Mouse (Mus musculus) midbrain, postnatal 0 days (tissue): ENCODE results near the gene Slc29a1. TPM values are rescaled to one million over a fixed set of nuclear protein-coding genes. Genes with fewer than 3 reads are reported as not detected.

ENCODE experiments used
- ATAC-seq: fragments of 200-750 bp; cut with Nextera tagmentation; 2 replicates; pipeline ENCODE4 v1.8.0; 2017; ENCODE audit warnings: moderate number of reproducible peaks, mild to moderate bottlenecking, moderate TSS enrichment, moderate library complexity; ENCODE audit not compliant: low FRiP score
- DNase-seq: peaks from one replicate; pipeline ENCODE4 v3.0.0-alpha.2; 2015; ENCODE audit warnings: low spot score
- H3K27ac ChIP-seq: fragments of 300-500 bp; sonication (generic); 2 replicates; pipeline ENCODE4 v1.5.1; 2014; ENCODE audit warnings: low read depth, mild to moderate bottlenecking, low read length, mixed read lengths
- H3K27me3 ChIP-seq: fragments of 300-500 bp; sonication (generic); 2 replicates; pipeline ENCODE4 v1.6.1; 2014; ENCODE audit warnings: low read length, control low read depth, mixed read lengths; ENCODE audit not compliant: insufficient read depth
- H3K36me3 ChIP-seq: fragments of 300-500 bp; sonication (generic); 2 replicates; pipeline ENCODE4 v1.6.1; 2014; ENCODE audit warnings: low read length, control low read depth, mixed read lengths; ENCODE audit not compliant: insufficient read depth
- H3K4me1 ChIP-seq: fragments of 300-500 bp; sonication (generic); 2 replicates; pipeline ENCODE4 v1.6.1; 2014; ENCODE audit warnings: mild to moderate bottlenecking, control low read depth, antibody characterized with exemption, low read length, mixed read lengths; ENCODE audit not compliant: insufficient read depth
- H3K4me2 ChIP-seq: fragments of 300-500 bp; sonication (generic); 2 replicates; pipeline ENCODE4 v1.6.1; 2014; ENCODE audit warnings: low read depth, mild to moderate bottlenecking, low read length, mixed read lengths; ENCODE audit not compliant: poor library complexity, severe bottlenecking
- H3K4me3 ChIP-seq: fragments of 300-500 bp; sonication (generic); 2 replicates; pipeline ENCODE4 v1.5.1; 2014; ENCODE audit warnings: low read depth, mild to moderate bottlenecking, low read length, moderate library complexity
- H3K9ac ChIP-seq: fragments of 300-500 bp; sonication (generic); replicated peaks from 2 replicates; pipeline ENCODE4 v1.6.1; 2014; ENCODE audit warnings: mild to moderate bottlenecking, low read length, moderate library complexity, mixed read lengths; ENCODE audit not compliant: poor library complexity, severe bottlenecking
- H3K9me3 ChIP-seq: fragments of 300-500 bp; sonication (generic); 2 replicates; pipeline ENCODE4 v1.6.1; 2016; ENCODE audit warnings: low read length, control low read depth
- CTCF ChIP-seq: IDR thresholded peaks from 2 replicates; pipeline ENCODE4 v1.5.1; 2016; ENCODE audit warnings: antibody characterized with exemption, mild to moderate bottlenecking
- WGBS: fragments of 180-500 bp; shearing (Covaris S2); extraction: QIAGEN DNeasy Blood & Tissue Kit; methylation state at CpG from one replicate; pipeline ENCODE4 v1.1.7; 2014; 5-methylcytosine and 5-hydroxymethylcytosine counted together
- polyA plus RNA-seq: library from polyadenylated mRNA; unstranded; fragments of >200 nt; fragmentation: Nextera tagmentation; extraction: Ambion mirVana; gene quantifications from 2 replicates; pipeline ENCODE4 v1.2.1, GENCODE M21; 2015
- total RNA-seq: library from RNA; depleted of rRNA; stranded (reverse); fragments of >200 nt; gene quantifications from 2 replicates; pipeline ENCODE4 v1.2.3, GENCODE M21; 2014

Slc29a1 gene
- total and polyA plus RNA-seq, 2 experiments from 2014 or later = 38.4 to 82.1 TPM

DNA sequence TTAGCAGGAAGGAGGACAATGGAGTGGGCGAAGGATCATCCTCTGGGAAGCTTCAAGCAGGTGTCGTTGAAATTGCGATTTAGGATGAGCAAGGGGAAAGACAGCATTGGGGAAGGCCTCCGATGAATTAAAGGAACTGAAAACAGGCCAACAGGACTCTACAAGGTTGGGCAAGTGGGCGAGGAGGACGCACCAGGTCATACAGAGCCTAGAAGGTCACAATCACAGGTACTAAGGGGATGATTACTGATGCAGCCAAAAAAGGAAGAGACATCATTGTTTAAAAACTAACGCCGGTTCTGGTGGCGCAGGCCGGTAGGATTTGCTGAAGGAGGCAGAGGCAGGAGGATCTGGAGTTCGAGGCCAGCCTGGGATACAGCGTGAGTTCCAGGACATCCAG lies 36.2 kb downstream of the Slc29a1 start:
- TF ChIP-seq CTCF = no peak
- no peak for ATAC-seq
- no peak overlapping the region for H3K9ac ChIP-seq
- H3K9me3 ChIP-seq = no peaks in the 10 kb centered on the region
- H3K27me3 ChIP-seq = no peaks in the 10 kb centered on the region
- DNase-seq = no peak
- no peak overlapping the region for H3K4me2 ChIP-seq
- 78% methylated on average over 12 of the region's 12 CpGs for WGBS
- peak overlapping the region; percentile 76; the same call in 1 of the 2 replicates for H3K4me3 ChIP-seq
- H3K36me3 ChIP-seq = peaks cover 24% of the 10 kb centered on the region
- no peak overlapping the region; the same call in 1 of the 2 replicates for H3K27ac ChIP-seq
- H3K4me1 ChIP-seq = 0 out of 2 replicates have a peak, but pooled peaks cover 6% of the 10 kb centered on the region

DNA sequence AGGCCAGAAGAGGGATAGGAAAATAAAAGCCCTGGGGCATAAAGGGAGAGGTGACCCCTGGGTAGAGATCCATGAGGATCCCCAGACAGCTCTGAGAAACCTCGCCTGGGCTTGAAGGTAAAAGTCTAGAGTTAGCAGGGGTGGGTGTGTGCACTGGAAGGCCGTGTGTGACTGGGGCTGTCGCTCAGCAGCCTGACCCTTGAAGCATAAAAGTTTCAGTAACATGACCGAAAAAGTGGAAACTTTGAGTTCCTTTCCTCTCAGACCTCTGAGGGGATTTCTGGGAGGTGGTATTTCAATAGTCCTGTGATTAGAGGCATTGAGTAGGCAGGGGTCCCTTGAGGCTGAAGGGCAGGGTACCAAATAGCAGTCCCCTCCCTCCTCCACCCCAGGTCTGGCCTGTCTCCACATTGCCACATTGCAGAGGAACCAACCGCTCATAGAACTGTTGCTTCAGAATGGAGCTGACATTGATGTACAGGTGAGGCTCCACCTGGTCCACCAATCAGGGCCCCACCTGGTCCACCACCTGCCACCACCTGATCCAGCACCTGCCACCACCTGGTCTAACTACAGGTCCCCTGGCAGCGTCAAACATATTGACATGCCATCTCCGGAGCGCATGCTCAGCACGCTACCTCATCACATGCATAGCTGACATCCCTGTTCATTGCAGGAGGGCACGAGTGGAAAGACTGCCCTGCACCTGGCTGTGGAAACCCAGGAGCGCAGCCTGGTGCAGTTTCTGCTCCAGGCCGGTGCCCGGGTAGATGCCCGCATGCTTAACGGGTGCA lies 39.5 kb downstream of the Slc29a1 start:
- no peak overlapping the region for H3K4me3 ChIP-seq
- no peak for DNase-seq
- TF ChIP-seq CTCF = no peak

DNA sequence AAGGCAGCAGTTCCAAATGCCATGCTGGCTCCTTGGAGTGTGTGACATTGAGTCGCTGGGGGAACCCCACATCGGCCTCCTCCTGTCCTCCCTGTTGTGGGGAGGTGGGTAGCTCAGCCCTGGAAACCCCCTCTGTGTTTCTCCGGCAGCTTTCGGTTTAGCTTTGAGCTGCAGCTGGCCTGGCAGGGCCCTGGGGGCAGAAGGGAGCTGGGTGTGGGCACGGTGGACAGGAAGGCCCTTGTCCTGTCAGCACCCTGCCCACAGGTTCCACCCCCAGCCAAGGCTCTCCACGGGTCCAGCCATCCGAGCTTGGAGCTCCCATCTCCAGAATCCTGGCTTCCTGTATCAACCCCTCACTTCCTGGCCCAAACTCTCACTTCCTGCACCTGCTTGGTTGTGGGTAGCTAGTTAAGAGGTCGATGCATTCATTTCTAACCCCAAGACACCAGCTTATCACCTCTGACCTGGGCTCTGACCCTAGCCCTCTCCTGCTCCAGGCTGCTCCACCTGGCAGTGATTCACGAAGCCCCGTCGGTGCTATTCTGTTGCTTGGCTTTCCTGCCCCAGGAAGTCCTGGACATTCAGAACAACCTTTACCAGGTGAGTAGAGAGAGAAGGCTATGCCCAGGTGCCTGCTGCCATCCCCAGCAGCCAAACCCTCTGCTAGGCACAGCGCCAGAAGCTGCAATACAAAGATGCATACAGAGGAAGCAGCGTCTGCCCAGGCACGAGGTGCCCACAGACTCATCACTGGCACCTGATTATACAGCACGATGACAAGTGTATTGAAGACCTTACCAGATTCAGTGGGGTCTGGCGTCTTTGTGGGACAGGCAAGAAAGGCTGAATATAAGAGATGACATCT lies 41.2 kb downstream of the Slc29a1 start:
- Histone ChIP-seq H3K36me3 (no peaks in the 10 kb centered on the region), H3K27me3 (0 out of 2 replicates have a peak, but pooled peaks cover 6% of the 10 kb centered on the region), H3K4me3 (no peak overlapping the region), H3K9ac (no peak overlapping the region), H3K9me3 (no peaks in the 10 kb centered on the region), H3K4me1 (peaks cover 3% of the 10 kb centered on the region; the same call in 1 of the 2 replicates), H3K27ac (no peak overlapping the region), H3K4me2 (no peak overlapping the region)
- 72% methylated on average over 16 of the region's 16 CpGs for WGBS
- ATAC-seq = no peak
- no peak for TF ChIP-seq CTCF
- no peak for DNase-seq

More for the DNA sequence above, 39.5 kb downstream of the Slc29a1 start:
- no peaks in the 10 kb centered on the region for H3K36me3 ChIP-seq
- H3K27me3 ChIP-seq = 0 out of 2 replicates have a peak, but pooled peaks cover 6% of the 10 kb centered on the region
- no peak for ATAC-seq
- no peak overlapping the region for H3K4me2 ChIP-seq
- H3K4me1 ChIP-seq = peaks cover 8% of the 10 kb centered on the region; the same call in 1 of the 2 replicates
- 89% methylated on average over 15 of the region's 15 CpGs for WGBS
- no peaks in the 10 kb centered on the region for H3K9me3 ChIP-seq
- H3K9ac ChIP-seq = no peak overlapping the region
- H3K27ac ChIP-seq = no peak overlapping the region

DNA sequence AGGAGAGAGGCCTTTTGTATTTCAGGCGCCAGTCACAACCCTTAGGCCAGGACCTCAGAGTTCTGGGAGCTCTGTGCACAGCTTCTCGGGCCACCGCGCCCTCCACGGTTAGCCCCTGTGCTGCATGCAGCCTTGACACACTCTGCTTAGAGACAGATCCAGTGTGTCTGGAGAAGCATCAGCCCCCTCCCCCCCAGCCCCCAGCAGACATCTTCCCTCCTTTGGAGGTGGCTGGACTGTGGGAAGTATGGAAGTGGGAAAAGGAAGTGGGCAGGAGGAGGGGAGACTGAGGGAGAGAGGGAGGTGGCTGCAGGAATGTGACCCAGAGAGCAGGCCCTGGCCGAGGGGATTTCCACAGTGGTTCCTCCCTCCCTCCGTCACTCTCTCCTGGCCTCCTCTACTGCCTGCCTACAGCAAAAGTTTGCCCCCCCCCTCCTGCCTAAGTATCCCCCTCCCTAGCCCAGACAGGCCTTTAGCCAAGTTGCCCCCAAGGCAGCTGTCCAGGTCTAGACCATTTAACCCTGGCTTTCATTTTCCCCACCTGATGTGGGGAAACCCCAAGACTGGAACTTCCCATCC lies 42.1 kb downstream of the Slc29a1 start:
- H3K4me2 ChIP-seq = no peak overlapping the region
- 67% methylated on average over 7 of the region's 7 CpGs for WGBS

DNA sequence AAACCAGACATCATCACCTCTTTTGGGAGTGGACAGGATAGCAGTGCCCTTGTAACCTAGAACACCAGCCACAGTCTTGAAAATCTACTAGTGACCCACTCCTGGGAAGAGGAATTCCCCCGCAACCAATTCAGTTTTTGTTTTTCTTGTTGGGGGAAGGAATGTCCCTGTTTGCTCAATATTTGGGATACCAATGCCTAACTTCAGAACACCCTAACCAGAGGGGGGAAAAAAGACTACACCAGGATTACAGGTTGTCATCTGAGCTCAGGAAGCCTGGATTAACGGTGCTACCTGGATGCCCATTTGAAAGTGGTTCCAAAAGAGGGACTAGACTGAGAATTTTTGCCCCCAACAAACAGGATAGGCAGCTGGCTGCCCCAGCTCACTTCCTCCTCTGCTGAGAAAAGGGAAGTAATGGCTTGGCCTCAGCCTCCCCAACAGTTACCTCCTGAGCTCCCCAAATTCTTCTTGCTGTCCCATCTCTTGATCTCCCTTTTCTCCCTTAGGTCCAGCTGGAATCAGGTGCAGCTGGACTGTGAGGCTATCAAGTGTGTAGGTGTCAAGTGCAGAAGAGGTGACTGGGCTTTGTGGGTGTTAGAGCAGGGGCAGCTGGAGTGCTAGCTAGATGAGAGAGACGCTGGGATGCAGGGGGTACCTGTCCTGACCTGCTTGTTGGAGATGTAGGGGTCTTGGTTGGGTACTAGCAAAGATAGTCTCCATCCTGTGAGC lies 42.7 kb downstream of the Slc29a1 start:
- Histone ChIP-seq H3K27ac (no peak overlapping the region), H3K27me3 (0 out of 2 replicates have a peak, but pooled peaks cover 6% of the 10 kb centered on the region), H3K9ac (peak overlapping the region; percentile 70), H3K4me3 (peak overlapping the region; percentile 59; the same call in 1 of the 2 replicates), H3K36me3 (no peaks in the 10 kb centered on the region), H3K4me1 (peaks cover 6% of the 10 kb centered on the region; the same call in 1 of the 2 replicates), H3K4me2 (peak overlapping the region; percentile 98), H3K9me3 (no peaks in the 10 kb centered on the region)
- no peak for DNase-seq
- ATAC-seq = no peak
- WGBS = 79% methylated on average over 3 of the region's 3 CpGs
- TF ChIP-seq CTCF = no peak

More for the DNA sequence above, 42.1 kb downstream of the Slc29a1 start:
- H3K4me1 ChIP-seq = peaks cover 3% of the 10 kb centered on the region; the same call in 1 of the 2 replicates
- H3K27me3 ChIP-seq = 0 out of 2 replicates have a peak, but pooled peaks cover 6% of the 10 kb centered on the region
- no peaks in the 10 kb centered on the region for H3K36me3 ChIP-seq
- no peak overlapping the region for H3K27ac ChIP-seq
- no peak overlapping the region for H3K4me3 ChIP-seq
- ATAC-seq (no peak), DNase-seq (no peak)
- no peak for TF ChIP-seq CTCF
- no peak overlapping the region for H3K9ac ChIP-seq
- H3K9me3 ChIP-seq = no peaks in the 10 kb centered on the region
